Mouse (Mus musculus): ENCODE data around the gene Spag7.
A peak's percentile ranks its signal among the peaks of the same experiment; 100 is the strongest.

Gene Spag7

DNA sequence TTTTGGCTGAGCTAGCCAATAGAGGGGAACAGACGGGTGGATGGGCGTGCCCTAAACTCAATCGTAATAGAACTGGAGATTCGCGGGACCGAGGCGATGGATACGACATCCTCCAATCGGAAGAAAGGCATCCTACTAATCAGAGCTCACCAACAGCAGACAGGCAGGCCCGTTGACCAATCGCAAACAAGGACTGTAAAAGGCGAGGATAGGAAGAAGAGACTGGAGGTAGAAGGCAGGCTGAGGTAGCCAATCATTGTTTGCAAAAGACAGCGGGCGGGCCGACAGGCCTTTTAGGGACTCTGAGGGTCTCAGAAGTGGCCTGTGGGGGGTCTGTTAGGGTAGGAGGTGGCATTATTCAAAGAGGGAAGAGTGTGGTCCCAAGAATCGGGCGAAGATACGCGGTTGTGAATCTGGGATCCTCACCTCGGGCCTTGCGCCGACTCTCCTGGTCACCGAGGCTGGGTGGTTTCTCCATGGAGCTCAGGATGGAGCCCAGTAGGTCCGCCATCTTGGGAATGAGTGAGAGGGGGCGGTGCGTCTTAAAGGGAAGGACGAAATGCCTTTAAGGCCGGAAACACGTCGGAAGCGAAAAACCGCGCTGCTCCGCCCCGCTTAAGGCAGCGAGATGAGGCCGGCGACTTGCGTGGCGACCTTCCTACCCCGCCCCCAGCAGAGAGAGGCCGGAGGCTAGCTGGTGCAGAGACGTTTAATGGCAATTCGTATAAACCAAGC lies at the start of gene Spag7:
Gene Spag7 (minus strand): TSS at position 646 of the 735 bp plus-strand sequence.
- peak; percentile 99 for DNase-seq (ENCODE audit: low spot score)

DNA sequence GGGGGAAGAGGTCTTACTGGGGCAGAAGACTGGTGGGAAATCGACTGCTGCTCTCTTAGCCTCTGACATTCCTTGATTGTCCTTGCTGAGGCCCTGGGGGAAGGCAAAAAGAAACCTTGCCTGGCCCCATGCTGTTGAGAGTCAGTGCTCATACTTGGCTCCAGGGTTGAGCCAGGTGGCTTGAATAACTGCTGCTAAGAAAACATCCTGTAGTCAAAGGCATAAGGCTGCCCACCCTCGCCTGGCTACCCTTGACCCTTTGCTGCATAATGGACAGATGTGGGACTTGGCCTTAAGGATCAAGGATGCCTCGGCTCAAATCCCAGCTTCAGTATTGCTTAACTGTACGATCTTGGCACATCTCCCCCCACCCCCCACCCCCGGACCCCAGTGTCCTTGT lies 49.3 kb upstream of the Spag7 start:
- DNase-seq (ENCODE audit: low spot score): no peak

DNA sequence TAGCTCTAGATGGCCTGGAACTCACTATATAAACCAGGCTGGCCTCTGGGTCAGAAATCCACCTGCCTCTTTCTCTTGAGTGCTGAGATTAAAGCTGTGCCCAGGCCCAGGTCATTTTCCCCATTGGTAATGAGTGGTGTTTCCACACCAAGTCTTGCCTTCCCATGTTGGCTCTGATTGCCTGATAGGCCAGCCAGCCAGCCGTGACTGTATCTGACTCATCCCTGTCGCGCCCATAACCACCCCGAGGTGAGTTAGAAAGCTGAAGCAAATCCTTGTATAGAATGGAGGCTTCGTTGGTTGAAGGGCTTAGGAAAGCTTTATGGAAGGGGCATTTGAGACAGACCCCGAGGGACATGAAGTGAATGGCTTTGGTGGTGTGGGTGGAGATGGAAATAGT lies 46.6 kb upstream of the Spag7 start:
- DNase-seq (ENCODE audit: low spot score): peak; percentile 33

DNA sequence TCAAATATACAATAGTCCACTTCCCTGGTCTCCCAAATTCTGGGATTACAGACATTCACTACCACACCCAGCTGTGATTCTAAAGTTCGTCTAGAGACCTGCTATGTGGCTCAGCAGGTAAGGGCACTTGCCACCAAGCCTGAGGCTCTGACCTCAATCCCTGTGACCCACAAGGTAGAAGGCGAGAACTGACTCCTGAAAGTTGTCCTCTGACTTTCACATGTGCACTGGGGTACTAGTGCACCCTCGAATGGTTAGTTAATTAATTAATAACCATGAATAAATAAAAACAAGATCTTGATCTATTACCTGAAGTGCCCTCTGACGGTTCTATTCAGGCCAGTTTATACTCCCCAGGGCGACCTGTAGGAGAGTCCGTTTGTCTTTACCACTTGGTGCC lies 44.0 kb upstream of the Spag7 start:
- DNase-seq (ENCODE audit: low spot score): no peak

DNA sequence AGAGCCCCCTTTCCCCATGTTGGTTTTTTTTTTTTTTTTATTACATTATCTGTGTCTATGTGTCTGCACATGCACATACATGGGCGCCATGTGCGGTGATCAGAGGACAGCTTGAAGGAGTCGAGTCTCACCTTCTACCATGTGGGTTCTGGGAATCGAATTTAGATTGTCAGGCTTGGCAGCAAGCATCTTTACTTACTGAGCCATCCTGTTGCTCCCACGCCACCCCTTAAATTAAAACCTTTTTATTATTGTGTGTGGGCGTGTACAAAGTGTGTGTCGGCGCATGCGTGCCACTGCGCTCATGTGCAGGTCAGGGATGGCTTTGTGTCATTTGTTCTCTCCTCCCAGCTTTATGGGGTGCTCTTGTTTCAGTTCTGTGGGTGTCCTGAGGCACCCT lies 41.8 kb upstream of the Spag7 start:
- no peak for DNase-seq (ENCODE audit: low spot score)

DNA sequence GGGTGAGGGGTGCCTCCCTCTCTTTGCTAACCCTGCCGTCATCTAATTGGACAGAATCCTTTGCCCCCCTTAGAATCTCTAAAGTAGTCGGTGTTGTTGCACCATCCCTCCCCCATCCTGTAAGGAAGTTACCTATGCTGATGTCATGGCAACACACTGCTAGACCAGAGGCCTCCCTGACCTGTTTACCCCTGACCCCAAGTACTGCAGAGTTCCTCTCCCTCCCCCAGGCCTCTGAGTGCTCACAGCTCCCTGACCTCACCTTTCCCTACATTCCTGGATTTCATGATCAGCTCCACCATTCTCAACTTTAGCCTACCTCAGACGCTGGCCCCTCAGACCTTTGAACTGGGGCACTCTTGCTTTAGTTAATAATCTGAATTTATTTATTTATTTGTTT lies 36.9 kb upstream of the Spag7 start:
- no peak for DNase-seq (ENCODE audit: low spot score)

DNA sequence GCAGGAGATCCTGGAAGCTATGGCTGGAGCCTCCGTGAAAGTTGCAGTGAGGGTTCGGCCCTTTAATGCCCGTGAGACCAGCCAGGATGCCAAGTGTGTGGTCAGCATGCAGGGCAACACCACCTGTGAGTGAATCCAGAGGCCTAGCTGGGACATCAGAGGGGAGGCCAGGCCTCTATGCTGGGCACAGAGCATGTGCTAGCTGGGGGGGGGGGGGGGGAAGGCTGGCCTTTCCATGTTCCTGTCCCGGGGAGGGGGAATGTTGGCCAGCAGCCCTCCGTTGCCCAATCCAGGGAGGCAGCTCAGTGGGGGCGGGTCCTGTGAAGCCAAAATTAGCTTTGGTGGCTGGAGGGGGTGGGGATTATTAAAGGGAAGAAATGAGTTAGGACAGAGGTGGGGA lies 33.6 kb upstream of the Spag7 start:
- DNase-seq (ENCODE audit: low spot score): peak; percentile 45

DNA sequence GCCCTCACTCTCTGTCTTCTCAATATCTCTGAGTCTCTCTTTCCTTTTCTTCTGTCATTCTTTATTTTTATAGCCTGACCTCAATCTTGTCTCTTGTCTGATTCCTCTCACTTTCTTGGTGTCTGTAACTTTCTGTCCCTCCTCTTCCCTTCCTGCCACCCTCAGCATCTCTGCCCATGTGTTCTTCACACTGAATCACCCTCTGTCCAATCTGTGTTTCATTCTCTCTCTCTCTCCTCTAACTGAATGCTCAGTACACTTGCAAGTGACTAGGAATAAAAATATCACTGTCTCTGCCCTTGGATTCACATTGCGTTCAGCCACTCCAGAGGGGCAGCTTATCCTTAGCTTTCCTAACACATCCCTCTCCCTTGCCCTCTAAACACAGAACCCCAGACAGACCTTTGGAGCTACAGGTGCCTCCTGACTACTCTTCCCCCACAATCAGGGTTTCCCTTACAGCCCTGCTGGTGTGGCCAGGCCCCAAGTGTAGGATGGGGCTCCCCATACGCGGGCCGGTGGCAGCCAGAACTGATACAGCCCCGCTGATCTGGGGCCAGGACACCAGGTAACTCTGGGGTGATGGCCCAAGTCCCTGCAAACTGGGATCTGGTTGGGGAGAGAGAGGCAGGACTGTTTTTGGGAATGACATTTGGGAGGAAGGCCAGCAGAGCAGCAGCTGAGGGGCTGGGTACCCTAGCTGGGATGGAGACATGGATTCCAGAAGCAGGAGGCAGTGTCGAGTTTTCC lies 32.9 kb upstream of the Spag7 start:
- no peak for DNase-seq (ENCODE audit: low spot score)

DNA sequence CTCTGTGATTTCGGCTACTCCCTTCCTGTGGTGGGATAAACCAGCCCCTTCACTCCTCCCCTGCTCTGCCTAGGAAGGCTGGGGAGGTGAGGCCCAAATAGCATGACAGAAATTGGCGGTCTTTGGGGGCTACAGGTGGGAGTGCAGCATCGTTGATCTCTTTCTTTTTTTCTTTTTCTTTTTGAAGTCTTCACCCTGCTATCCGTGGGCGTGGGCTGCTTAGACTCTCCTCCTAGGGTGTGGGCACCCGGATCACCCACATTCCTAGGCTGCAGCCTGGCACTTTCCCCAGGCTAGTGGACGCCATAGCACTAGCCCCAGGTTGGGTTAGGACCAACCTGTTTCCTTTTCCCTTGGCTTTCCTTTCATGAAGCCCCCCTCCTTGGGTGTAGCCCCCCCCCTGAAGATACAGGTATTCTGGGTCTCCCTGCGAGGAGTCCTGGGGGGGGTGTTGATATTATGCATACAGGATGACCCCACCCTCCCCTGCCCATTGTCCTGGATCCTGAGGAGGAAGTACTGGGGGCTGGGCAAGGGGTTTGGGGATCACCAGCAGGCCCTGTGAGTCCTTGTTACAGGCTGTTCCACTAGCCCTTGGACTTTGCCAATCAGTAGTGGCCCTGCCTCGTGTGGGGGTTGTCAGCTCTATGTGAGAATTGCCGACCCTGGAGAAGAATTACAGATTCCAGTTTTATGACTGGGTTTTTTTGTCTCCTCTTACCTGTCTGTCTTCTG lies 32.2 kb upstream of the Spag7 start:
- peak; percentile 14 for DNase-seq (ENCODE audit: low spot score)

DNA sequence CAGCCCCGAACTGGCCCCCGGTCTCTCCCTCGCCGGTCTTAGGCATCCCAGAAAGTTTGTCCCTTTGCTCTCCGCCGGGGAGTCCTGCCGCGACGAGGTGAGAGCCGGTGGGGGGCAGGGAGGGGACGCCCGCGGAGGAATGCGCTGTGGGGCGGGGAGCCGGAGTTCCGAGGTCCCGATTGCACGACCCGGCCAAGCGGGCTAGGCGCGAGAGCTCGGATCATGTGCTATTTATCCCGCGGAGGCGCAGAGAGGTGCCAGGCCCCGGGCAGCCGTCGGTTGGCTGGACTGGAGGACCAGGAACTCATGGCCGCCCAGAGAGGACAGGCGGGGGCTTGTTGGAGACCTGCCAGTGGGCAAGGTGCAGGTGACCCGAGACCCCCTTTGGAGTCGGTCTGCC lies 31.4 kb upstream of the Spag7 start:
- DNase-seq (ENCODE audit: low spot score): peak; percentile 53

DNA sequence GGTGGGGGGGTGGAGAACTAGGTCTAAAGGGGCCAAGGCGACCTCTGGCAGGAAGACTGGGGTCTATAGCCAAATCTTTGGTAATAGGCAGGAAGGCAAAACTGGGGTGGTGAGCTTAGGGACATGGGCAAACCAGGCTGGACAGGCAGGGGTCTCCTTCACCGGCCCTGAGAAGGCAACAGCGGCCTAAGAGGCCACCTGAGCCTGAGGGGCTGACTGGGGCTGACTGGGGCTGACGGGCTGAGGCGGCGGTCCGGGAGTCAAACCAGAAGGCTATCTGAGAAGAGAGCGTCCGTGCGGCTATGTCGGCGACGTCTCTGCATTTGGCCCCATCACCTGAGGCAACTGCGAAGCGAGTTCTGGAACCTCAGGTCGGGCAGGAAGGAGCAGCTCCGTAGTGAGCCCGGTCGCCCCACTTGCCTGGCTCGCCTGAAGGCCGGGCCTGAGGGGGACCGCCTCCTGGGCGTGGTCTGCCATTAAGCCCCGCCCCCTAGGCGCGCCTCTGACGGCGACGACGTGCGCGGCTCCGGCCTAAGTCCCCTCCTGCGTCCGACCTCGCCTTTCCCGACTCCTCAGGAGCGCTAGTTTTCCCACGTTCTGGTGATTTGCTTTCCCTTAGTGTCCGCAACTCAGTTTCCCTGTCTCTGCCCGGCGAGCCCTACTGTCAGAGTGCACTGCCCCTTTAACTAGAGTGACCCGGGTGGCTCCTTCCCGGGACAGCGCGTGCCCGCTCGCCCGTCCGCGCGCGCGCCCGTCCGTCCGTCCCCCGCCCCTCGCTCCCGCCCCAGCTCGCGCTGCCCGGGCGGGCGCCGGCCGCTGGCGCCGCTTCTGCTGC lies 30.7 kb upstream of the Spag7 start, which contains the start of the genes Inca1 and Kif1c:
Gene Inca1 (minus strand): TSS at position 434 of the 835 bp plus-strand sequence.
Gene Kif1c (plus strand): TSS at position 827 of the 835 bp plus-strand sequence.
- peak; percentile 90 for DNase-seq (ENCODE audit: low spot score)

DNA sequence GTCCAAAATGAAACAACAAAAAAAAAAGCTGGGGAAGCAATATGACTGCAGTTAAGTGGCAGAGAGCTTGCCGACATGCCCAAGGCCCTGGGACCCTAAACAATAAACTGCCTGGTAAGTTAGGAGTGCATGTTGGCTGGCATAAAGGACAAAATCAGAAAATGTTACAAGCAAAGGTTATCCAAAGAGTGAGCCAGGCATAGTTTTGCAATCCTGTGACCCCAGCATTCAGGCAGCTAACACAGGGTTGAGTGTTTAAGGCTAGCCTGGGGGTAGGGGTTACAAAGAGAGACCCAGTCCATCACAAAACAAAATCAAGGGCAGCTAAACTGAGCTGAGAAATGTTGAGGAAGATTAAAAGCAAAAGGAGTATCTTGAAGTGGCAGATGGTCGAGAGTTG lies 29.8 kb upstream of the Spag7 start:
- peak; percentile 19 for DNase-seq (ENCODE audit: low spot score)

DNA sequence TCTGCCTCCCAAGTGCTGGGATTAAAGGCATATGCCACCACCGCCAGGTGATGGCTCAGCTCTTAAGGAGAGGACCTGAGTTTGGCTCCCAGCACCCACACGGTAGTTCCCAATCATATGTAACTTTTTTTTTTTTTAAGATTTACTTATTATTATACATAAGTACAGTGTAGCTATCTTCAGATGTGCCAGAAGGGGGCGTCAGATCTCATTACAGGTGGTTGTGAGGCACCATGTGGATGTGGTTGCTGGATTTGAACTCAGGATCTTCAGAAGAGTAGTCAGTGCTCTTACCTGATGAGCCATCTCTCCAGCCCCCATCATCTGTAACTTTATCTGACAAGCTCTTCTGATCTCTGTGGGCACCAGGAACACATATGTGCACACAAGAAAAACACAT lies 28.2 kb upstream of the Spag7 start:
- DNase-seq (ENCODE audit: low spot score): no peak

DNA sequence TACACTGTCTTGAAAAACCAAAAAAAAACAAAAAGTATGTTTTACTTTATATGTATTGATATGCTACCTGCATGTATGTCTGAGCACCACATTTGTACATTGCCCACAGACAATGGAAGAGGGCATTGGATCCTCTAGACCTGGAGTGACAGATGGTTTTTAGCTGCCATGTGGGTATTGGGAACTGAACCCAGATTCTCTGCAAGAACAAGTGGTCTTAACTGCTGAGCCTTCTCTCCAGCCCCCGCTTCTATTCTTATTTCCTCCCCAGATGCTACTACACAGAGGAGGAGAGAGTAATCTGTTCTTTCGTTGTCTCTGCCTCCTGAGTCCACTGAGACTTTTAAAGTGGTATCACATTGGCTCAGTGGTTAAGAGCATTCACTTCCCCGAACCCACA lies 24.3 kb upstream of the Spag7 start:
- DNase-seq (ENCODE audit: low spot score): no peak

DNA sequence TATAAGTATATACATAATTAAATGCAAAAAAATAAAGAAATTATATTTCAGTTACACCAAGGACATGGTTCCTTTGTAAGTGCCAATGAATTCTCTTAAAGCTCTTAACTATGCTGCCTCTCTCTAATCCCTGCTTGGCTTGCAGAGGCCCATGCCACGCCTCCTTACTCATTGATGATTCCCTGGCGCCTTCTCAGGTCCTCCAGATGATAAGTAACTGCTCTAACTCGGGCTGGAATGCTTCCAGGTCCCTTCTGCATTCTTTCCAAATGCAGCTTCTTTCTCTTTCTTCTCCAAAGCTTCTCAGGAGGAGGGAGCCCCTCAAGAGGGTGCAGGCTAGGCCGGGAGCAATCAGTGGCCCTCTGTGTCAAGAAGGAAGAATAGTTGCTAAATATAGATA lies 20.4 kb upstream of the Spag7 start:
- DNase-seq (ENCODE audit: low spot score): no peak

DNA sequence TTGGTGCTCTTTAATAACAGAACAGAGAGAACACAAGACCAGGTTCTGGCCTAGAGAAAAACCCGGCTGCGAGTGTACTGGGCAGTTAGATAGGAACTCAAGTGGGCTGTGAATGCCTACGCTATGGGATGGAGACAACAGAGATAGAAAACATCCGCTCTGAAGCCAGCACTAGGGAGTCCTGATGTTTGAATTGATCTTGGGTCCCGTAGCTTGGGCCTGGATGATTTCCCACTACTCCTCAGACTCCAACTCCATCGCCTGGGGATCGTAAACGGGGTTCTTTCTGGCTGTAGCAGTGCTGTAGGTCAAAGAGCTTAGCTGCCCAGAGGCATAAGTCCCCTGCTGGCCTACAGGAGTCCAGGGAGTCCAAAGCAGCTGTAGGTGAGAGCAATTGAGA lies 19.2 kb upstream of the Spag7 start:
- DNase-seq (ENCODE audit: low spot score): peak; percentile 51

DNA sequence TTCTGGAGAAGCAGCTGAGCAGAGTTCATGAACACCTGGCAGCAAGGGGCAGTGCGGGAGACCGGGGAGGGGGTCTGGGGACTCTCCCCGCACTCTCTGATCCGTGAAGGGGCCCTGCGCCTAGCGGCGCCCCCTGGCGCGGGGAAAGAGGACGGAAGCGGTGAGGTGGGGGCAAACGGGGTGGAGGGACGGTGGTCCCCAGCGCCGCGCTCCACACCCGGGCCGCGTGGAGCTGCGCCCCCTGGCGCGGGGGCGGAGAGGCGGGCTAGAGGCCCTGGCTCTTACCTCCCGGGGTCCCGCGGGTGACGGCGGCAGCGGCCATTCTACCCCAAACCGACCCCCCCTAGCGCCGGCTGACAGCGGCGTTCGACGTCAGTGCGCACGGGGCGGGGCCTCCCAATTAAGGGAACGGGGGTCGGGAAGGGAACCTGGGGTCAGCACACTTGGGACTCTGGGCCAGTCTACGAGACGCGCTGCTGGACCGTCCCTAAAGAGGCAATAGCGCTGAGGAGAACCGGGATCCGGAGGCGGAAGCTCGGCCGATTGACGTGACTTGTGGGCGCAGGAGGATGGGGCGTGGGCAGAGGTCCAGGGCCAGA lies 18.5 kb upstream of the Spag7 start, which contains the start of gene Camta2:
Gene Camta2 (minus strand): TSS at position 505 of the 599 bp plus-strand sequence.
- peak; percentile 71 for DNase-seq (ENCODE audit: low spot score)

DNA sequence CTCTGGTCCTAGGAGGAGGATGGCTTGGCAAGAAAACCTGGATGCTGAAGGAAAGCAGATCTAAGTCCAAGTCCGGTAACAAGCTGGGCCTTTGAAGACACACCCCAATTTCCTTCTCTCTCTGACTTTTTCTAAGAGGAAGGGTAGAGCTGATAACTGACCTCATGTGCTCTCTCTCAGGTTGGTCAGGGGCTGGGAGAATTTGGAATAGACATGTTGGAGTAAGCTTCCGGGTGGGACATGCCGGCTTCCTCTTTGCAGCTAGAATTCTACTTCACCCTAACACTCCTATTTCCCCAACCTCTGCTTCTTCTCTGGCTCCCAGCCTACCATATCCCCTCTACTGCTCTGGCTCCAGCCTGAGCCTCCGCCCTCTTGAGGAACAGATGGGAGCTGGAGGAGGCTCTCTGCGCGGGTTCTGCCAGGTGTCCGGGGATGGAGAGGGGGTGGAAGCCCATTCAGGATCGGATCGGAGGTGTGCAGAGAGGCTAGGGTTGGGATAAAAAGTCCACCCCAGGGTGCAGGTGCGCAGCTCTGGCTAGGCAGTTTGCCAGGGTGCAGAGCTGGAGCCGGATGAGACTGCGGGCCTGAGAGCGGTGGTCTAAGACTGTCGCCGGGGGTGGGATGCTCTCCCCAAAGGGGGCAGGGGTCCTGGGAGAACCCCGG lies 17.8 kb upstream of the Spag7 start:
- no peak for DNase-seq (ENCODE audit: low spot score)

DNA sequence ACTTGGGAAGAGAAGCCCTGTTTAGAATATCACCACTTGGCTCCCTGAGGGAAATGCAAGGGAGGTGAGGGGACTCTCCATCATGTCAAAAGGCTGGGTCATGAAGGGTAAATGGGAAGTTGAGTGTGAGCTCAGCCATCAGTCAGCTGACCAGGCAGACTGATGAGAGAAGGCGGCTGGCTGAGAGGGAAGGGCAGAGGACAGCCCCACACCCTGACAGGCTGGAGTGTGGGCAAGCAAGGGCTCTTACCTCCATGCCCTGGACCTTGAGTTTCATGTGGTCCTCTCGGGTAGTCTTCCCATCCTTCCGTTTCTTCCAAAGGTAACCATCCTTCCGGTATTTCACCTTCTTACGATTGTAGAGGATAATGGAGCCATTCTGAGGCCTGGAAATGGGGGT lies 14.4 kb upstream of the Spag7 start:
- no peak for DNase-seq (ENCODE audit: low spot score)

DNA sequence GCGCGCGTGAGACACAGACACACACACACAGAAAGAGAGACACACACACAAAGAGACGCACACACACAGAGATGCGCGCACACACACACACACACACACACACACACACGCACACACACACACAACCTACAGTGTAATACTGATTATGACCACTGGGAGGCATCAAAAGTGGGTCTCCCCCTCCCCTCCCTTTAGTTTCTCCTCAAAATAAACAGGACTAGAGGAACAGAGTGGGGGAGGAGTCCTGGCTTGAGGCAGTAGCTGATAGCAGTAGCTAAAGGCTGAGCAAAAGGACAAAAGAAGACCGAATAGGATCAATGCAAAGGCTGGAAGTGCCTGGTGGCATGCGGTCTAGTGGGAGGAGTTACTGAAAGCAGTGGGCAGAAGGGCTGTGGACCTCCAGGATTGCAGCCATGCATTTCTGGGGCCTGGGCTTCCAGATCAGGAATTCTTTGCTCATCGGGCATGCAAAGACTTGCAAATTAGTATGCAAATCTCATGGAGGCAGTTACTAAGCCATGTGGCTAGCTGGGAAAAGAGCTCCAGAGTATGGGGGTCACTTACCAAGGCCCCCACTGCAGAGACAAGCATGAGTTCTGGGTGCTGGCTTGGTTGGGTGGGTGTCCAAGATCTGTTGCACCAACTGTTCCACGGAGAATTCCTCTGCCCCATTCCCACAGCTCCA lies 12.8 kb upstream of the Spag7 start:
- DNase-seq (ENCODE audit: low spot score): peak; percentile 53
